Mouse (Mus musculus) cerebral cortex, adult 2 months (tissue): ENCODE measurements around the gene Olfr1057.

ENCODE experiments used
- WGBS: fragments of 180-500 bp; shearing (Covaris S2); methylation state at CpG from one replicate; pipeline ENCODE4 v1.1.7; 2018; 5-methylcytosine and 5-hydroxymethylcytosine counted together

Olfr1057 gene

GRCm38 (mm10) chr2:86378293-86378692 lies at the start of gene Olfr1057:
TSS of gene Olfr1057 (minus strand) at chr2:86378393.

GRCm38 (mm10) chr2:86426649-86427048 lies 48.5 kb upstream of the Olfr1057 start, which contains the start of gene Olfr1062:
TSS of gene Olfr1062 (minus strand) at chr2:86426749.

GRCm38 (mm10) chr2:86413950-86414349 lies 35.8 kb upstream of the Olfr1057 start, which contains the start of gene Olfr1061:
TSS of gene Olfr1061 (minus strand) at chr2:86414050.
- WGBS: 83% methylated on average over 1 of the region's 1 CpGs

DNA sequence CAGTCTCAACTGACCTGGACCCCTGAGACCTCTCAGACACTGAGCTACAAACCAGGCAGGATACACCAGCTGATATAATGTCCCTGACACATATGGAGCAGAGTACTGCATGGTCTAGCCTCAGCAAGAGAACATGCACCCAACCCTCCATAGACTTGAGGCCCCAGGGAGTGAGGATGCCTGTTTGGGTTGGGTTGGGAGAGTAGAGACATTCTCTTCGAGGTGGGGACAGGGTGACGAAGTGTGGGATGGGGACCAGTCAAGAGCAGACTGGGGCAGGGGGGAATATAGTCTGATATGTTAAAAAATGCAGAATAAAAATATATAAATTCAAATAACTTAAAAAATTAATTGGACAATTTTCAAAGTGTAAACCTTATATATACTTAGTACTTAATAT lies 16.9 kb upstream of the Olfr1057 start:
- WGBS: 94% methylated on average over 2 of the region's 2 CpGs

GRCm38 (mm10) chr2:86388461-86388860 lies 10.3 kb upstream of the Olfr1057 start, which contains the start of gene Olfr1058:
TSS of gene Olfr1058 (minus strand) at chr2:86388561.

DNA sequence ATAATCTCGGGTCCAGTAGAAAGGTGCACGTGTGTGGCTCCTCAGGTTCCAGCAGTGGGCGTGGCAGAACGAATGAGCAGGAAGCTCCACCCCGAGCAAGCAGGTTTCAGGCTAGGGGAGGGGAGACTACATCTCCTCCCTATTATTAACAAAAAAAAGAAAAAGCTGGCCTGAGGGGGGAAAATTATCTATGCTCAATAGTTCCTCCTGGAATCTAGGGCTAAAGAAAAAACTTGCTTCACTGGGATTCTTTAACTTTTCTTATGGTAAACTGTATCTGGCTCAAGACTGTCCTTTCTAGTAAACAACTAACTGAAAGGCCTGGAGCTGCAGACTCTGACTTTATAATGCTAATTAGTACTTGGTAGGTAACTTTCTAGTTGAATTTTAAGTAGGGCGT lies 11.9 kb downstream of the Olfr1057 start:
- 88% methylated on average over 2 of the region's 6 CpGs for WGBS

DNA sequence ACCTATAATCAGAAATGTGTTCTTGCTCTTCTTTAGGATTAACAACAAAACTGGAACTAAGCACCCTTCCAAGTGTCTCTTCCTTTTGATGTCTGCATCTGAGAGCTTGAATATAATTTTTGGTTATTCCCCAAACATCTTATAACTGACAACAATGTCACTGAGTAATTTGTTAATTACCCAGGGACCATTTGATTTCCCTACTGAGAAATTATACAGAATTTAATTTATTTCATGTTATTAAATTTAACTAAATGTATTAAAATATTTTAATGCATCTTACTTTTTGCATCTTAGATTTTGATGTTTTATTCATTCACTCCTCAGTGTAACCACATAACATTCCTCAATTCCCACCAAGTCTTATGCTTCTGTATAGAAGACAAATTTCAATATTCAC lies 15.8 kb downstream of the Olfr1057 start, which contains the start of gene Olfr1056:
Gene Olfr1056 (minus strand): TSS at position 101 of the 400 bp plus-strand sequence.

GRCm38 (mm10) chr2:86351751-86352150 lies 26.4 kb downstream of the Olfr1057 start:
- 47% methylated on average over 1 of the region's 1 CpGs for WGBS

- 94% methylated on average over 5 of the region's 5 CpGs for WGBS
Measured at GRCm38 (mm10) chr2:86350184-86350583, 28.0 kb downstream of the Olfr1057 start, which contains the start of gene Olfr1055. TSS of gene Olfr1055 (minus strand) at chr2:86350284.

- 88% methylated on average over 3 of the region's 3 CpGs for WGBS
Measured at GRCm38 (mm10) chr2:86335333-86335732, 42.9 kb downstream of the Olfr1057 start, which contains the start of gene Olfr1054. TSS of gene Olfr1054 (minus strand) at chr2:86335433.
